Mouse (Mus musculus) brain, adult 2 months (tissue): ENCODE data around the gene Allc.
A peak's percentile ranks its signal among the peaks of the same experiment; 100 is the strongest.

Experiments used
- DNase-seq: peaks from one replicate; pipeline ENCODE4 v3.0.0; 2011; ENCODE audit warnings: low read depth, low spot score

Allc gene

GRCm38 (mm10) chr12:28582423-28582822, at the start of gene Allc:
Gene Allc, minus strand, starts transcription at chr12:28582523.
- no peak for DNase-seq

- DNase-seq, result no peak
These were observed 46.1 kb upstream of the Allc start for GRCm38 (mm10) chr12:28628436-28628835.

- DNase-seq, result no peak
These were observed 44.8 kb upstream of the Allc start for GRCm38 (mm10) chr12:28627092-28627491.

- no peak for DNase-seq
These were observed 43.1 kb upstream of the Allc start for GRCm38 (mm10) chr12:28625407-28625806.

- DNase-seq, result no peak
These were observed 41.9 kb upstream of the Allc start for GRCm38 (mm10) chr12:28624251-28624650.

- DNase-seq, result no peak
These were observed 40.9 kb upstream of the Allc start, which contains the start of gene Colec11 for GRCm38 (mm10) chr12:28623195-28623594. Gene Colec11, minus strand, starts transcription at chr12:28623377.

- DNase-seq, result no peak
These were observed 40.3 kb upstream of the Allc start for GRCm38 (mm10) chr12:28622641-28623040.

GRCm38 (mm10) chr12:28622167-28622532, 39.8 kb upstream of the Allc start:
- DNase-seq, result peak; percentile 77

GRCm38 (mm10) chr12:28621451-28622166, 39.3 kb upstream of the Allc start:
- no peak for DNase-seq

GRCm38 (mm10) chr12:28617297-28617696, 35.0 kb upstream of the Allc start:
- DNase-seq, result no peak

GRCm38 (mm10) chr12:28614401-28614800, 32.1 kb upstream of the Allc start:
- no peak for DNase-seq

- DNase-seq, result peak; percentile 81
These were observed 30.1 kb upstream of the Allc start for GRCm38 (mm10) chr12:28612391-28612790.

- peak; percentile 88 for DNase-seq
These were observed 25.4 kb upstream of the Allc start for GRCm38 (mm10) chr12:28607546-28608305.

GRCm38 (mm10) chr12:28603494-28603893, 21.2 kb upstream of the Allc start:
- no peak for DNase-seq

GRCm38 (mm10) chr12:28602259-28602658, 19.9 kb upstream of the Allc start:
- DNase-seq, result peak; percentile 86

- DNase-seq, result no peak
These were observed 16.2 kb upstream of the Allc start for GRCm38 (mm10) chr12:28598526-28598991.

- DNase-seq, result no peak
These were observed 15.8 kb upstream of the Allc start for GRCm38 (mm10) chr12:28598110-28598509.

- no peak for DNase-seq
These were observed 15.4 kb upstream of the Allc start for GRCm38 (mm10) chr12:28597699-28598098.

GRCm38 (mm10) chr12:28596851-28597250, 14.5 kb upstream of the Allc start:
- no peak for DNase-seq

- no peak for DNase-seq
These were observed 8.1 kb upstream of the Allc start for GRCm38 (mm10) chr12:28590428-28590827.

GRCm38 (mm10) chr12:28589090-28589868, 7.0 kb upstream of the Allc start:
- peak; percentile 97 for DNase-seq

GRCm38 (mm10) chr12:28587949-28588348, 5.6 kb upstream of the Allc start:
- DNase-seq, result peak; percentile 94
